Comparison of ENCODE assay signal across 8 mouse cellular contexts in the genomic region with DNA sequence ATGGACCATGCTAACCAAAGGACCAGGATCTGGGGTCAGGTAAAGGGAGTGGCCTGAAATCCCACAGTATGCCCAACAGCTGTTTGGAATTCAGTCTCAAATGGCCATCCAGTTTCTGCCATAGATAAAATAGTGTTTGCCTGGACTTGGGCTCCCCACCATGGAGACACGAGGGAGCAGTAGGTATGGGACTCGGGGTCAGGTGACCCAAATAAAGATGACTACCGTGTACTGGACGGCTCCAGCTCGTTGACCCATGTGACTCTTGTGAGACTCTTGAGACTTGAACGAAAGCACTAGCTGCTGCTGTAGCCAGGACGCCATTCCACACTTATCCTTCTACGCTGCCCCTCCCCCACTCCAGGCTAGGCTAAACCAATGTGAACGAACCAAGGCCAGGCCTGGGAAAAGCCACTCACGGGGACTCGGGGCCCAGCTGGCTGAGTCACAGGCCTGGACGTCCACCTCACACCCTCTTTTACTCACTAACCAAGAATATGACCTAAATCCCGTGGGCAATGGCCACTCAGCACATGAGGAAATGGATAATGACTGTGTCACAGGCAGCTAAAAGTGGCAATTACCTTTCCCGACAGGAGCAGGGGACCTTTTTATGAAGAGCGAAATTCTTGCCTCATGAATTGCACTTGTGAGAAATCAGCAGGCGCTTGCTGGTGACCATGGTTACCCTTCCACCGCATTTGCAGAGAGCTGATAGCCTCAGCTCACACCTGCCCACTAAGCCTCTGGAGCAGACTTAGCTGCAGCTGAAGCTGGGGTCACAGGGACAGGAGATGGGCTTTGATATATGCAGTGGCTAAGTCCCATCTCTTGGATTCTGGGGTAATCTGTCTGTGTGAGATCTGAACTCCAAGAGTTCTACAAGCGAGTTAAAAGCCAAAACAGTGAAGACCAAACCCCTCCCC. TPM values are rescaled to one million over a fixed set of nuclear protein-coding genes. Genes with fewer than 3 reads are reported as not detected.
DNase-seq lines count a peak whose midpoint lies in the region; ATAC-seq lines count a peak whose summit lies in the region.

No protein-coding gene starts in this region.

- H3K4me2 ChIP-seq in neural tube, embryonic 11.5 days (ENCODE audit: low read depth): no peak overlapping the region
- no peak overlapping the region for H3K4me2 ChIP-seq in forebrain, embryonic 14.5 days (ENCODE audit: low read length)
- no peak overlapping the region for H3K4me2 ChIP-seq in midbrain, embryonic 12.5 days (replicated peaks)

- no peak overlapping the region for H3K9ac ChIP-seq in neural tube, embryonic 11.5 days (ENCODE audit: low read length)
- no peak overlapping the region for H3K9ac ChIP-seq in forebrain, embryonic 14.5 days (ENCODE audit: low read length)
- H3K9ac ChIP-seq in midbrain, embryonic 12.5 days (replicated peaks): no peak overlapping the region

- DNase-seq in neural tube, embryonic 11.5 days (ENCODE audit: low spot score): peak; percentile 47
- DNase-seq in neural tube, embryonic 10.5 days (ENCODE audit: extremely low spot score, low spot score): no peak
- peak; percentile 56 for DNase-seq in forebrain, embryonic 14.5 days (ENCODE audit: low spot score)
- peak; percentile 20 for DNase-seq in kidney, postnatal 14 days
- DNase-seq in urinary bladder, postnatal 25 days (ENCODE audit: low spot score): no peak
- DNase-seq in cerebellum, postnatal 25 days: no peak
- DNase-seq in layer of hippocampus, adult 18-20 months (ENCODE audit: low spot score in 2 of 2): no peak

- H3K27me3 ChIP-seq in neural tube, embryonic 11.5 days (ENCODE audit: control insufficient read depth, insufficient read depth, low read length): no peaks in the 10 kb centered on the region
- H3K27me3 ChIP-seq in forebrain, embryonic 14.5 days (replicated peaks; ENCODE audit: control insufficient read depth, insufficient read depth, low read length): no peaks in the 10 kb centered on the region
- no peaks in the 10 kb centered on the region for H3K27me3 ChIP-seq in midbrain, embryonic 12.5 days

- ATAC-seq in neural tube, embryonic 11.5 days (ENCODE audit: insufficient read depth, low FRiP score, low TSS enrichment): no peak
- peak; percentile 58; the same call in 1 of the 2 replicates for ATAC-seq in forebrain, embryonic 14.5 days
- peak; percentile 41; the same call in 1 of the 2 replicates for ATAC-seq in midbrain, embryonic 12.5 days (ENCODE audit: low FRiP score, low read depth)

- H3K4me1 ChIP-seq in neural tube, embryonic 11.5 days (ENCODE audit: control insufficient read depth, insufficient read depth, low read length): 0 out of 2 replicates have a peak, but pooled peaks cover 2% of the 10 kb centered on the region
- H3K4me1 ChIP-seq in forebrain, embryonic 14.5 days (ENCODE audit: control insufficient read depth, insufficient read depth, low read length): no peaks in the 10 kb centered on the region
- peaks cover 9% of the 10 kb centered on the region for H3K4me1 ChIP-seq in midbrain, embryonic 12.5 days

- H3K9me3 ChIP-seq in neural tube, embryonic 11.5 days (ENCODE audit: control insufficient read depth, low read length): no peaks in the 10 kb centered on the region
- no peaks in the 10 kb centered on the region for H3K9me3 ChIP-seq in forebrain, embryonic 14.5 days (replicated peaks; ENCODE audit: control insufficient read depth, low read length)
- H3K9me3 ChIP-seq in midbrain, embryonic 12.5 days: 0 out of 2 replicates have a peak, but pooled peaks cover 7% of the 10 kb centered on the region

- no peaks in the 10 kb centered on the region for H3K36me3 ChIP-seq in neural tube, embryonic 11.5 days (ENCODE audit: control insufficient read depth, insufficient read depth, low read length)
- no peaks in the 10 kb centered on the region for H3K36me3 ChIP-seq in forebrain, embryonic 14.5 days (ENCODE audit: control insufficient read depth, insufficient read depth, low read length)
- H3K36me3 ChIP-seq in midbrain, embryonic 12.5 days: no peaks in the 10 kb centered on the region

- H3K27ac ChIP-seq in neural tube, embryonic 11.5 days (ENCODE audit: low read depth, low read length): no peak overlapping the region
- no peak overlapping the region for H3K27ac ChIP-seq in forebrain, embryonic 14.5 days (ENCODE audit: low read depth, low read length)
- peak overlapping the region; percentile 43 for H3K27ac ChIP-seq in midbrain, embryonic 12.5 days (replicated peaks)

- 48% methylated on average over 18 of the region's 18 CpGs for WGBS in neural tube, embryonic 11.5 days
- 57% methylated on average over 18 of the region's 18 CpGs for WGBS in forebrain, embryonic 14.5 days
- 52% methylated on average over 18 of the region's 18 CpGs for WGBS in midbrain, embryonic 12.5 days

- no peak overlapping the region for H3K4me3 ChIP-seq in neural tube, embryonic 11.5 days (ENCODE audit: low read depth, low read length)
- no peak overlapping the region for H3K4me3 ChIP-seq in forebrain, embryonic 14.5 days (ENCODE audit: low read depth, low read length)
- H3K4me3 ChIP-seq in midbrain, embryonic 12.5 days: no peak overlapping the region

RNA-seq across cellular contexts. Expression of gene Mcfd2, which starts 28.7 kb away (rescaled TPM):
- 74.1 and 79.4 TPM in 2 replicates for polyA plus RNA-seq in neural tube, embryonic 11.5 days (2014; fragmentation: Nextera tagmentation; extraction: Ambion mirVana)
- polyA plus RNA-seq in forebrain, embryonic 14.5 days (2014; fragmentation: Nextera tagmentation; extraction: Ambion mirVana): 56.1 and 63.4 TPM in 2 replicates
- 53.6 and 57.5 TPM in 2 replicates for polyA plus RNA-seq in midbrain, embryonic 12.5 days (2016; fragmentation: Nextera tagmentation; extraction: Ambion mirVana)
- 10 to 100 TPM; 69.7 to 73.0 TPM for total RNA-seq in layer of hippocampus, adult 18-20 months (2021)

RNA-seq across cellular contexts. Expression of gene Ttc7, which starts 45.7 kb away (rescaled TPM):
- polyA plus RNA-seq in neural tube, embryonic 11.5 days (2014; fragmentation: Nextera tagmentation; extraction: Ambion mirVana): 2.1 and 3.3 TPM in 2 replicates
- 4.1 and 4.8 TPM in 2 replicates for polyA plus RNA-seq in forebrain, embryonic 14.5 days (2014; fragmentation: Nextera tagmentation; extraction: Ambion mirVana)
- 4.6 and 5.7 TPM in 2 replicates for polyA plus RNA-seq in midbrain, embryonic 12.5 days (2016; fragmentation: Nextera tagmentation; extraction: Ambion mirVana)
- 1 to 10 TPM; 7.5 to 8.0 TPM for total RNA-seq in layer of hippocampus, adult 18-20 months (2021)

Comparison
In these comparisons a context has a peak if more than half of its experiments do, and no peak if none do; other contexts are left out.
1. DNase-seq: peak in neural tube, embryonic 11.5 days (single experiment), forebrain, embryonic 14.5 days (single experiment) and kidney, postnatal 14 days (single experiment); none in neural tube, embryonic 10.5 days (single experiment), urinary bladder, postnatal 25 days (single experiment), cerebellum, postnatal 25 days (0 of 2) and layer of hippocampus, adult 18-20 months (0 of 2).